In the genomic region with DNA sequence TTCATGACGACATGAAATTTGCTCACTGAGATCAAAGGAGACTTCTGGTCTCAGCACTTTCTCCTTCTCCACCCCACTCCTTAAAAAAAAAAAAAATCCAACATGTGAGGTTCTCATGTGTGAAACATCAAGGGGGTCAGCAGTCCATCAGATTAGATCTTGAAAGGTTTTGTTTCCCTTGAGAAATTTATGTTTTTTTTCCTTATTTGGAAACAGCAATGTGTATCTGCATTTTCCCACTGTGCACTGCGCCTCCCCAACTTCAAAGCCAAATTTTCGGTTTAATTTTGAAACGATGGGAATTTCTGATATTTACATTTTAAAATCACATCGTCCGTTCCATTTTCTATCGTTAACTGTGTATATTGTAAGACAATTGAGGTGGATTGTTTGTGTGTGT, we compare ENCODE assay signal across 8 mouse cellular contexts. TPM values are rescaled to one million over a fixed set of nuclear protein-coding genes. Genes with fewer than 3 reads are reported as not detected.
A peak's percentile ranks its signal among the peaks of the same experiment; 100 is the strongest.
DNase-seq lines count a peak whose midpoint lies in the region; ATAC-seq lines count a peak whose summit lies in the region.

No protein-coding gene starts in this region.

- no peak for DNase-seq in kidney, adult 11 months
- peak; percentile 20 for DNase-seq in adipocyte (ENCODE audit: low spot score)
- DNase-seq in heart, postnatal 10 days: peak; percentile 10 to 17
- DNase-seq in midbrain, embryonic 11.5 days (ENCODE audit: low spot score, missing footprints): no peak
- no peak for DNase-seq in cerebellum, postnatal 14 days
- no peak for DNase-seq in adrenal gland, adult (ENCODE audit: inconsistent age in 2 of 2, low spot score in 1 of 2)

- peak overlapping the region; percentile 97 for H3K4me3 ChIP-seq in kidney, embryonic 14.5 days (ENCODE audit: low read length)
- H3K4me3 ChIP-seq in midbrain, embryonic 11.5 days (ENCODE audit: low read depth, low read length): peak overlapping the region; percentile 99

- no peak for ATAC-seq in kidney, embryonic 14.5 days (ENCODE audit: low FRiP score, low TSS enrichment)
- no peak for ATAC-seq in midbrain, embryonic 11.5 days (ENCODE audit: low FRiP score)
- no peak for ATAC-seq in megakaryocyte-erythroid progenitor cell, adult 5-6 weeks (replicated peaks; ENCODE audit: low FRiP score, low TSS enrichment, poor library complexity, severe bottlenecking)

- H3K27ac ChIP-seq in kidney, embryonic 14.5 days (ENCODE audit: low read depth, low read length): peak overlapping the region; percentile 96
- H3K27ac ChIP-seq in midbrain, embryonic 11.5 days (ENCODE audit: low read depth, low read length): peak overlapping the region; percentile 81

- H3K4me2 ChIP-seq in kidney, embryonic 14.5 days (replicated peaks; ENCODE audit: low read depth, low read length): peak overlapping the region; percentile 52
- H3K4me2 ChIP-seq in midbrain, embryonic 11.5 days: peak overlapping the region; percentile 40

- 8% methylated on average over 7 of the region's 7 CpGs for WGBS in kidney, embryonic 14.5 days
- WGBS in midbrain, embryonic 11.5 days: 9% methylated on average over 7 of the region's 7 CpGs

- intact Hi-C loops in heart, postnatal 10 days (cut with DNase I): no loop called here

- H3K9me3 ChIP-seq in kidney, embryonic 14.5 days (ENCODE audit: control insufficient read depth, low read length): no peaks in the 10 kb centered on the region
- H3K9me3 ChIP-seq in midbrain, embryonic 11.5 days (ENCODE audit: control insufficient read depth, low read length): no peaks in the 10 kb centered on the region

- peak overlapping the region; percentile 71 for H3K9ac ChIP-seq in kidney, embryonic 14.5 days (ENCODE audit: low read depth, low read length)
- peak overlapping the region; percentile 64 for H3K9ac ChIP-seq in midbrain, embryonic 11.5 days (ENCODE audit: low read length)

- 0 out of 2 replicates have a peak, but pooled peaks cover 5% of the 10 kb centered on the region for H3K4me1 ChIP-seq in kidney, embryonic 14.5 days (ENCODE audit: control insufficient read depth, insufficient read depth, low read length)
- H3K4me1 ChIP-seq in midbrain, embryonic 11.5 days (ENCODE audit: control insufficient read depth, insufficient read depth, low read length): no peaks in the 10 kb centered on the region

- no peaks in the 10 kb centered on the region for H3K27me3 ChIP-seq in kidney, embryonic 14.5 days (ENCODE audit: control insufficient read depth, insufficient read depth, low read length)
- no peaks in the 10 kb centered on the region for H3K27me3 ChIP-seq in midbrain, embryonic 11.5 days (ENCODE audit: control insufficient read depth, insufficient read depth, low read length)

- H3K36me3 ChIP-seq in kidney, embryonic 14.5 days (ENCODE audit: control insufficient read depth, insufficient read depth, low read length): no peaks in the 10 kb centered on the region
- no peaks in the 10 kb centered on the region for H3K36me3 ChIP-seq in midbrain, embryonic 11.5 days (ENCODE audit: control insufficient read depth, insufficient read depth, low read length)

RNA-seq across cellular contexts. Expression of a gene that starts 1.0 kb away (rescaled TPM):
- 25.7 and 42.8 TPM in 2 replicates for polyA plus RNA-seq in kidney, embryonic 14.5 days (2014; fragmentation: Nextera tagmentation; extraction: Ambion mirVana)
- total RNA-seq in heart, postnatal 10 days (2021): 10 to 100 TPM; 68.3 to 70.4 TPM
- 28.3 and 28.8 TPM in 2 replicates for polyA plus RNA-seq in midbrain, embryonic 11.5 days (2014; fragmentation: Nextera tagmentation; extraction: Ambion mirVana)
- total RNA-seq in megakaryocyte-erythroid progenitor cell, adult 5-6 weeks (2014; fragmentation: Nextera tagmentation): 27.3 and 29.0 TPM in 2 replicates
- total RNA-seq in megakaryocyte-erythroid progenitor cell, adult 5-6 weeks (2017): 45.0 and 48.6 TPM in 2 replicates

RNA-seq across cellular contexts. Expression of a gene that starts 9.9 kb away (rescaled TPM):
- 69.4 and 78.3 TPM in 2 replicates for polyA plus RNA-seq in kidney, embryonic 14.5 days (2014; fragmentation: Nextera tagmentation; extraction: Ambion mirVana)
- total RNA-seq in heart, postnatal 10 days (2021): 10 to 100 TPM; 17.2 to 21.9 TPM
- 75.4 and 76.8 TPM in 2 replicates for polyA plus RNA-seq in midbrain, embryonic 11.5 days (2014; fragmentation: Nextera tagmentation; extraction: Ambion mirVana)
- total RNA-seq in megakaryocyte-erythroid progenitor cell, adult 5-6 weeks (2014; fragmentation: Nextera tagmentation): 28.3 and 46.1 TPM in 2 replicates
- total RNA-seq in megakaryocyte-erythroid progenitor cell, adult 5-6 weeks (2017): 41.6 and 50.0 TPM in 2 replicates

Comparison
In these comparisons a context has a peak if more than half of its experiments do, and no peak if none do; other contexts are left out.
1. DNase-seq: peak in adipocyte (single experiment) and heart, postnatal 10 days (2 of 2); none in kidney, adult 11 months (single experiment), midbrain, embryonic 11.5 days (single experiment), cerebellum, postnatal 14 days (0 of 2) and adrenal gland, adult (0 of 2).